Mouse (Mus musculus) hindbrain, embryonic 16.5 days (tissue): ENCODE data around the gene Itpa. TPM values are rescaled to one million over a fixed set of nuclear protein-coding genes. Genes with fewer than 3 reads are reported as not detected.

ENCODE experiments used
- ATAC-seq: fragments of 200-750 bp; cut with Nextera tagmentation; 2 replicates; pipeline ENCODE4 v1.8.0; 2017; ENCODE audit warnings: moderate TSS enrichment, moderate library complexity
- H3K27ac ChIP-seq: fragments of 300-500 bp; sonication (generic); 2 replicates; pipeline ENCODE4 v1.5.1; 2014; ENCODE audit warnings: low read depth, mild to moderate bottlenecking, control low read depth, low read length, moderate library complexity
- H3K27me3 ChIP-seq: fragments of 300-500 bp; sonication (generic); replicated peaks from 2 replicates; pipeline ENCODE4 v1.6.1; 2014; ENCODE audit warnings: low read length; ENCODE audit not compliant: control insufficient read depth, insufficient read depth
- H3K36me3 ChIP-seq: fragments of 300-500 bp; sonication (generic); 2 replicates; pipeline ENCODE4 v1.6.1; 2014; ENCODE audit warnings: mild to moderate bottlenecking, low read length, moderate library complexity, mixed read lengths; ENCODE audit not compliant: control insufficient read depth, insufficient read depth
- H3K4me1 ChIP-seq: fragments of 300-500 bp; sonication (generic); 2 replicates; pipeline ENCODE4 v1.6.1; 2014; ENCODE audit warnings: low read depth, low read length; ENCODE audit not compliant: control insufficient read depth, insufficient read depth
- H3K4me2 ChIP-seq: fragments of 300-500 bp; sonication (generic); 2 replicates; pipeline ENCODE4 v1.6.1; 2014; ENCODE audit warnings: mild to moderate bottlenecking, low read length, control low read depth, moderate library complexity
- H3K4me3 ChIP-seq: fragments of 300-500 bp; sonication (generic); 2 replicates; pipeline ENCODE4 v1.5.1; 2014; ENCODE audit warnings: mild to moderate bottlenecking, low read length, control low read depth, moderate library complexity
- H3K9ac ChIP-seq: fragments of 300-500 bp; sonication (generic); 2 replicates; pipeline ENCODE4 v1.6.1; 2014; ENCODE audit warnings: low read depth, mild to moderate bottlenecking, control low read depth, low read length, moderate library complexity
- H3K9me3 ChIP-seq: fragments of 300-500 bp; sonication (generic); 2 replicates; pipeline ENCODE4 v1.6.1; 2014; ENCODE audit warnings: mild to moderate bottlenecking, low read length, moderate library complexity; ENCODE audit not compliant: control insufficient read depth
- WGBS: fragments of 180-500 bp; shearing (Covaris S2); extraction: QIAGEN DNeasy Blood & Tissue Kit; methylation state at CpG from one replicate; pipeline ENCODE4 v1.1.7; 2014; 5-methylcytosine and 5-hydroxymethylcytosine counted together
- polyA plus RNA-seq: library from polyadenylated mRNA; unstranded; fragments of >200 nt; fragmentation: Nextera tagmentation; extraction: Ambion mirVana; gene quantifications from 2 replicates; pipeline ENCODE4 v1.2.1, GENCODE M21; 2015

Gene Itpa
- polyA plus RNA-seq, 1 experiment from 2014 or later = 128 TPM

- H3K9ac ChIP-seq = no peak overlapping the region
- H3K27me3 ChIP-seq = no peaks in the 10 kb centered on the region
- no peak overlapping the region for H3K4me2 ChIP-seq
- no peaks in the 10 kb centered on the region for H3K4me1 ChIP-seq
- H3K27ac ChIP-seq = no peak overlapping the region
- H3K36me3 ChIP-seq = peaks cover 72% of the 10 kb centered on the region
- 88% methylated on average over 9 of the region's 9 CpGs for WGBS
- ATAC-seq = no peak
- no peak overlapping the region for H3K4me3 ChIP-seq
- no peaks in the 10 kb centered on the region for H3K9me3 ChIP-seq
Measured at GRCm38 (mm10) chr2:130730746-130731145, 63.3 kb downstream of the Itpa start.

Other genes with a start within 250 kb of the Itpa start
- 104 and 105 TPM in 2 replicates for gene Vps16, start 243.3 kb upstream of the Itpa start, polyA plus RNA-seq
- 15.2 and 15.4 TPM in 2 replicates for gene Pced1a, start 242.9 kb upstream of the Itpa start, polyA plus RNA-seq
- gene Ptpra, start 217.3 kb upstream of the Itpa start, polyA plus RNA-seq = 134 and 144 TPM in 2 replicates
- gene Mrps26, start 103.9 kb upstream of the Itpa start, polyA plus RNA-seq = 103 and 113 TPM in 2 replicates
- 0.31 TPM in 1 of 2 replicates, not detected in the other for gene Oxt, start 91.4 kb upstream of the Itpa start, polyA plus RNA-seq
- gene Avp, start 85.1 kb upstream of the Itpa start, polyA plus RNA-seq = 2.4 TPM in 1 of 2 replicates, not detected in the other
- 9.7 and 10.8 TPM in 2 replicates for gene Fastkd5, start 37.6 kb upstream of the Itpa start, polyA plus RNA-seq
- gene Ubox5, start 37.6 kb upstream of the Itpa start, polyA plus RNA-seq = 8.9 and 9.9 TPM in 2 replicates
- 21.1 and 21.2 TPM in 2 replicates for gene Lzts3, start 24.8 kb upstream of the Itpa start, polyA plus RNA-seq
- 77.4 and 80.3 TPM in 2 replicates for gene Ddrgk1, start 3.0 kb upstream of the Itpa start, polyA plus RNA-seq
- 0.59 and 0.65 TPM in 2 replicates for gene Slc4a11, start 29.9 kb downstream of the Itpa start, polyA plus RNA-seq
- 78.7 and 92.5 TPM in 2 replicates for gene 4930402H24Rik, start 238.8 kb downstream of the Itpa start, polyA plus RNA-seq
- 12.0 and 13.1 TPM in 2 replicates for gene Atrn, start 238.9 kb downstream of the Itpa start, polyA plus RNA-seq